Mouse (Mus musculus) megakaryocyte progenitor cell, adult 5-6 weeks (primary cell): ENCODE measurements around the gene Lipo2. TPM values are rescaled to one million over a fixed set of nuclear protein-coding genes. Genes with fewer than 3 reads are reported as not detected.
"Not testable (repeated sequence)": the region's sequence is repeated elsewhere in the genome, so short reads cannot be mapped to it uniquely, and the experiment has no call there.

ENCODE experiments used
- ATAC-seq: replicated peaks from 2 replicates; pipeline ENCODE4 v1.8.0; 2016; ENCODE audit warnings: mild to moderate bottlenecking, moderate TSS enrichment, inconsistent platforms; ENCODE audit not compliant: poor library complexity
- total RNA-seq, 2 experiments: library from RNA; stranded (forward) in 1 of 2; stranded (reverse) in 1 of 2; fragments of 157-497, 149-512 nt in 1 of 2; fragments of 200-1000 nt in 1 of 2; gene quantifications; 2 replicates each; pipeline versions ENCODE4 v1.2.3 to v1.2.4; 2015 to 2017

Gene Lipo2
- total RNA-seq (2015) (0.15 TPM in 1 of 2 replicates, not detected in the other), total RNA-seq (2017) (not detected in 2 replicates)

GRCm38 (mm10) chr19:33751259-33751658 is at the start of gene Lipo2:
TSS of gene Lipo2 (minus strand) at chr19:33751359.
- not testable (repeated sequence) for ATAC-seq

GRCm38 (mm10) chr19:33787359-33787758 is 36.2 kb upstream of the Lipo2 start, which contains the start of gene Lipo1:
TSS of gene Lipo1 (minus strand) at chr19:33787459.
- ATAC-seq, result not testable (repeated sequence)

GRCm38 (mm10) chr19:33786576-33787277 is 35.6 kb upstream of the Lipo2 start:
- no peak for ATAC-seq

- peak; percentile 85 for ATAC-seq
These were observed 10.3 kb upstream of the Lipo2 start, which contains the start of gene Lipo3 for GRCm38 (mm10) chr19:33761287-33762086. TSS of gene Lipo3 (minus strand) at chr19:33761951.

Other genes starting within 250 kb of the Lipo2 start
- gene Lipo4, start 233.6 kb downstream of the Lipo2 start, total RNA-seq (2015), result not detected in 2 replicates
- gene Lipo4, start 233.6 kb downstream of the Lipo2 start, total RNA-seq (2017), result not detected in 2 replicates
- gene Gm8978, start 126.1 kb downstream of the Lipo2 start, total RNA-seq (2015), result not detected in 2 replicates
- not detected in 2 replicates for gene Gm8978, start 126.1 kb downstream of the Lipo2 start, total RNA-seq (2017)
- gene Lipo3, start 10.6 kb upstream of the Lipo2 start, total RNA-seq (2015), result 19.9 and 21.1 TPM in 2 replicates
- gene Lipo3, start 10.6 kb upstream of the Lipo2 start, total RNA-seq (2017), result 9.7 and 9.9 TPM in 2 replicates
- gene Lipo1, start 36.1 kb upstream of the Lipo2 start, total RNA-seq (2015), result not detected in 2 replicates
- gene Lipo1, start 36.1 kb upstream of the Lipo2 start, total RNA-seq (2017), result not detected in 2 replicates
- gene Lipf, start 209.8 kb upstream of the Lipo2 start, total RNA-seq (2015), result not detected in 2 replicates
- gene Lipf, start 209.8 kb upstream of the Lipo2 start, total RNA-seq (2017), result not detected in 2 replicates